Comparison of ENCODE assay signal across 21 mouse cellular contexts in genomic region chr2:44978038-44978437, GRCm38 (mm10).
"Had no signal": no experiment of that assay in that cellular context is flagged by ENCODE, and none has a peak within 500 bp of the region (broad histone marks: within the 10 kb centered on the region; RNA-seq: fewer than 3 reads in every experiment).

No protein-coding gene starts in this region.

- H3K27ac ChIP-seq: left cerebral cortex, adult 2 months; limb, embryonic 12.5 days; liver, embryonic 12.5 days; liver, embryonic 15.5 days; neural tube, embryonic 12.5 days; neural tube, embryonic 15.5 days had no signal

- H3K4me2 ChIP-seq: limb, embryonic 12.5 days; liver, embryonic 12.5 days; liver, embryonic 15.5 days; midbrain, embryonic 11.5 days; neural tube, embryonic 12.5 days had no signal

- H3K27me3 ChIP-seq: kidney, embryonic 15.5 days; liver, embryonic 15.5 days; neural tube, embryonic 12.5 days; neural tube, embryonic 15.5 days had no signal

- ATAC-seq: intestine, postnatal 0 days; liver, embryonic 12.5 days had no signal

- H3K4me3 ChIP-seq: kidney, embryonic 15.5 days; layer of hippocampus, adult 2 months; left cerebral cortex, adult 2 months; limb, embryonic 12.5 days; liver, embryonic 12.5 days; liver, embryonic 15.5 days; neural tube, embryonic 12.5 days had no signal

- H3K36me3 ChIP-seq: kidney, embryonic 15.5 days; limb, embryonic 12.5 days; liver, embryonic 12.5 days; liver, embryonic 15.5 days; neural tube, embryonic 12.5 days; neural tube, embryonic 15.5 days had no signal

- DNase-seq: kidney, adult 8-10 months; kidney, postnatal 14 days; kidney, postnatal 4 days; layer of hippocampus, adult 9-11 months; layer of hippocampus, postnatal 36 days; liver; lung, adult 18-20 months; lung, postnatal 36 days; midbrain, embryonic 14.5 days; thymus, adult 18-20 months; thymus, postnatal 36 days had no signal

- H3K9ac ChIP-seq: kidney, embryonic 15.5 days; limb, embryonic 12.5 days; liver, embryonic 12.5 days; liver, embryonic 15.5 days; neural tube, embryonic 12.5 days; neural tube, embryonic 15.5 days had no signal

- H3K9me3 ChIP-seq: kidney, embryonic 15.5 days; limb, embryonic 12.5 days; liver, embryonic 12.5 days; liver, embryonic 15.5 days; neural tube, embryonic 12.5 days; neural tube, embryonic 15.5 days had no signal
